Mouse (Mus musculus) colon, adult 2 months (tissue): ENCODE data around the gene Cep295. TPM values are rescaled to one million over a fixed set of nuclear protein-coding genes. Genes with fewer than 3 reads are reported as not detected.

ENCODE experiments used
- polyA plus RNA-seq: library from polyadenylated mRNA; depleted of rRNA; stranded (reverse); fragments of >200 nt; gene quantifications from 2 replicates; pipeline ENCODE4 v1.2.3, GENCODE M21; 2012; rRNA removed

Cep295 gene
- polyA plus RNA-seq, result 1.6 and 1.7 TPM in 2 replicates

GRCm38 (mm10) chr9:15357484-15358275 lies at the start of gene Cep295:
Gene Cep295 (minus strand): TSS chr9:15357788.

GRCm38 (mm10) chr9:15306398-15307119 lies 51.0 kb downstream of the Cep295 start, which contains the start of gene 4931406C07Rik:
Gene 4931406C07Rik (minus strand): TSS chr9:15306448.

DNA sequence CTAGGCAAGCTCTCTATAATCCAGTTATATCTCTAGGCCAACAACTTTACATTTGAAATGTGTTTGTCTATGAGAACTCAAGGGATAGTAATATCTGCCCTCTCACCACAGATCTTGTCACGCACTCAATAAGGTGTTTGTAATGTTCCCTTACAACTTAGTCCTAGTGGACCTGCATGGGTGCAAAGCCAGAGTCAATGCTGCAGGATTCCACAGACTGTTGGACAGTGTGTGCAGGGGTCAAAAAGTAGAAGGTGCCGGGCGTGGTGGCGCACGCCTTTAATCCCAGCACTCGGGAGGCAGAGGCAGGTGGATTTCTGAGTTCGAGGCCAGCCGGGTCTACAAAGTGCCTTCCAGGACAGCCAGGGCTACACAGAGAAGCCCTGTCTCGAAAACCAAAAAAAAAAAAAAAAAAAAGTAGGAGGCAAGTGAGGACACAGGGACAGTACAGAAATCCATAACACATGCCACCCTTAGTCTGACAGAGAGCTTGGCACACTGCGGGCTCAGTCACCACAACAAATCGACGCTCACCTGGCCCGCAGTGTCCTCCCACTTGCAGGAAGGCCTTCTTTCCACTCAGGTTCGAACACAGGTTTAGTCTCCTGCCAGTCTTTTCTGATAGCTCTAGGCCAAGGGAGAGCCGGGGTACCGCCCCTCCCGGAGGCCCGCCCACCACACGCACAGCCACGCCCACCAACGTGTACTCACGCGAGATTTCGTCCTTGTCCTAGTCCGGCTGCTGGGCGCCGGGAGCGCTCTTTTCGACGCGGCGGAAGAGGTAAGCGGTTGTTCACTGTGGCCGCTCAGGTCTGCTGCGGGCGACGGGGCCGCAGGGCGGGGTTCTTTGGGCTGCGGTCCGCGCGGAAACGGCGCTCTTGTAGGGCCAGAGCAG lies 51.8 kb downstream of the Cep295 start, which contains the start of gene Taf1d:
Gene Taf1d (plus strand): TSS at position 712 of the 895 bp plus-strand sequence.

DNA sequence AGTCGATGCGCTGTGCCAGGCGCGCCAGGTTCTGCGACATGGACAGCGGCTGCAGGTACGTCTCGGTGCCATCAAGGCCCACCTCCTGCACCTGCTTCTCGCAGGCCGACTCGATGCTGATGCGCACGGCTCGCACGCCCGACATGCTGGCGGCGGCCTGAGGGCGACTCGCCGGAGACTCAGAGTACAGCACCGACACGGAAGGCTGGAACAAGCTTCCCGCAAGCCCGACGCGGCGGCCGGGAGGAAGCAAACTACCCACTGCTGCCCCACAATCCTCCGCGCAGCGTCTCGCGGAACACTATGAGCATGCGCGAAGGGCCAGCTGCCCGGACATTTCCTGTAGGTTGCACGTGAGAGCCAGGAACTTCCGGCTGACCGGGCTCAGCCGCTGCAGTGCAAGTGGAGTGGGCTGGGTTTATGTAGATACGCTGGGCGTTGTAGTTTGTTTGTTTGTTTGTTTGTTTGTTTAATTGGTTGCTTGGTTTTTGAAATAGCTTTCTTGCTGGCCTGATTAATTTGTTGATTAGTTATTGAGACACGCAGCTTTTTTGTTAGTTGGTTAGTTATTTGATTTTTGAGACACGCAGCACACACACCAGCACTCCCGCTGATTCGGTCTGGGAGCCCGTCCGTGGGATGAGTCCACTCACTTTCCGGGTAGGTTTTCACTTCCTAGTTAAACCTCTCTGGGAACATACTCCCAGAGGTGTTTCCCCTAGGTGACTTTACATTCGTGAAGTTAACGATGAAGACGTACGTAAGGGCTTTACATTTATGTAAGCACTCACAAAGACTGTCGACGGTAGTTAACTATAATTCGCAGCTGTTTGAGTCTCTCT lies 77.7 kb downstream of the Cep295 start, which contains the start of gene Med17:
Gene Med17 (minus strand): TSS at position 283 of the 842 bp plus-strand sequence.

Other genes with a start within 250 kb of the Cep295 start
- gene Hephl1, start 245.7 kb downstream of the Cep295 start, polyA plus RNA-seq, result not detected in 2 replicates
- gene Vstm5, start 118.7 kb downstream of the Cep295 start, polyA plus RNA-seq, result 18.5 and 22.8 TPM in 2 replicates
- gene Med17, start 77.9 kb downstream of the Cep295 start, polyA plus RNA-seq, result 30.5 and 32.8 TPM in 2 replicates
- 7.7 and 12.2 TPM in 2 replicates for gene Taf1d, start 51.6 kb downstream of the Cep295 start, polyA plus RNA-seq
- 16.9 and 21.2 TPM in 2 replicates for gene 4931406C07Rik, start 51.3 kb downstream of the Cep295 start, polyA plus RNA-seq
- 14.3 and 14.5 TPM in 2 replicates for gene Smco4, start 135.6 kb upstream of the Cep295 start, polyA plus RNA-seq